Mouse (Mus musculus): ENCODE measurements around the gene Snx25. TPM values are rescaled to one million over a fixed set of nuclear protein-coding genes. Genes with fewer than 3 reads are reported as not detected.

Gene Snx25
- polyA plus RNA-seq, 1 experiment from 2014 or later, result 3.0 TPM

- ATAC-seq (ENCODE audit: low read depth), result no peak
- Histone ChIP-seq H3K36me3 (ENCODE audit: control insufficient read depth, insufficient read depth) (peaks cover 10% of the 10 kb centered on the region), H3K27ac (ENCODE audit: low read length) (no peak overlapping the region), H3K27me3 (ENCODE audit: control insufficient read depth, insufficient read depth, low read depth, low read length) (no peaks in the 10 kb centered on the region), H3K4me3 (ENCODE audit: low read depth, low read length) (no peak overlapping the region), H3K9ac (ENCODE audit: low read depth, low read length) (no peak overlapping the region), H3K4me1 (ENCODE audit: control insufficient read depth, low read depth, low read length) (peaks cover 2% of the 10 kb centered on the region; the same call in 1 of the 2 replicates), H3K9me3 (replicated peaks; ENCODE audit: control insufficient read depth, low read length) (no peaks in the 10 kb centered on the region), H3K4me2 (ENCODE audit: low read depth, low read length) (no peak overlapping the region)
- 72% methylated on average over 4 of the region's 4 CpGs for WGBS (ENCODE audit: insufficient replicate concordance)
Observed at GRCm38 (mm10) chr8:45990631-45991310, 161.2 kb downstream of the Snx25 start.

- 31% methylated on average over 2 of the region's 2 CpGs for WGBS (ENCODE audit: insufficient replicate concordance)
- no peaks in the 10 kb centered on the region for H3K27me3 ChIP-seq (ENCODE audit: control insufficient read depth, insufficient read depth, low read depth, low read length)
- H3K27ac ChIP-seq (ENCODE audit: low read length), result no peak overlapping the region
- no peak overlapping the region for H3K4me3 ChIP-seq (ENCODE audit: low read depth, low read length)
- peaks cover 10% of the 10 kb centered on the region for H3K36me3 ChIP-seq (ENCODE audit: control insufficient read depth, insufficient read depth)
- H3K9ac ChIP-seq (ENCODE audit: low read depth, low read length), result no peak overlapping the region
- no peak overlapping the region for H3K4me2 ChIP-seq (ENCODE audit: low read depth, low read length)
- ATAC-seq (ENCODE audit: low read depth), result peak; percentile 76
- no peaks in the 10 kb centered on the region for H3K9me3 ChIP-seq (replicated peaks; ENCODE audit: control insufficient read depth, low read length)
- H3K4me1 ChIP-seq (ENCODE audit: control insufficient read depth, low read depth, low read length), result peaks cover 2% of the 10 kb centered on the region; the same call in 1 of the 2 replicates
Observed at GRCm38 (mm10) chr8:45988189-45988588, 163.8 kb downstream of the Snx25 start.

- no peak for ATAC-seq (ENCODE audit: low read depth)
- Histone ChIP-seq H3K4me3 (ENCODE audit: low read depth, low read length) (no peak overlapping the region), H3K4me1 (ENCODE audit: control insufficient read depth, low read depth, low read length) (peaks cover 2% of the 10 kb centered on the region; the same call in 1 of the 2 replicates), H3K36me3 (ENCODE audit: control insufficient read depth, insufficient read depth) (peaks cover 11% of the 10 kb centered on the region), H3K4me2 (ENCODE audit: low read depth, low read length) (no peak overlapping the region), H3K9me3 (replicated peaks; ENCODE audit: control insufficient read depth, low read length) (no peaks in the 10 kb centered on the region), H3K27me3 (ENCODE audit: control insufficient read depth, insufficient read depth, low read depth, low read length) (no peaks in the 10 kb centered on the region), H3K9ac (ENCODE audit: low read depth, low read length) (no peak overlapping the region), H3K27ac (ENCODE audit: low read length) (no peak overlapping the region)
- WGBS (ENCODE audit: insufficient replicate concordance), result 71% methylated on average over 3 of the region's 3 CpGs
Observed at GRCm38 (mm10) chr8:45986665-45987064, 165.3 kb downstream of the Snx25 start.

Other genes with a start within 250 kb of the Snx25 start
- gene Ccdc110, start 217.5 kb downstream of the Snx25 start, polyA plus RNA-seq (2015; fragmentation: Nextera tagmentation; extraction: Ambion mirVana), result not detected in 2 replicates
- gene 1700029J07Rik, start 176.9 kb downstream of the Snx25 start, polyA plus RNA-seq (2015; fragmentation: Nextera tagmentation; extraction: Ambion mirVana), result 0.40 and 0.68 TPM in 2 replicates
- 32.9 and 33.7 TPM in 2 replicates for gene Ufsp2, start 176.6 kb downstream of the Snx25 start, polyA plus RNA-seq (2015; fragmentation: Nextera tagmentation; extraction: Ambion mirVana)
- 0.05 TPM in 1 of 2 replicates, not detected in the other for gene Lrp2bp, start 152.9 kb downstream of the Snx25 start, polyA plus RNA-seq (2015; fragmentation: Nextera tagmentation; extraction: Ambion mirVana)
- gene Ankrd37, start 146.5 kb downstream of the Snx25 start, polyA plus RNA-seq (2015; fragmentation: Nextera tagmentation; extraction: Ambion mirVana), result 6.1 and 7.8 TPM in 2 replicates
- 6.2 and 6.9 TPM in 2 replicates for gene Cfap97, start 388 bp downstream of the Snx25 start, polyA plus RNA-seq (2015; fragmentation: Nextera tagmentation; extraction: Ambion mirVana)
- gene Slc25a4, start 59.1 kb upstream of the Snx25 start, polyA plus RNA-seq (2015; fragmentation: Nextera tagmentation; extraction: Ambion mirVana), result 87.9 and 92.4 TPM in 2 replicates
- not detected in 2 replicates for gene Helt, start 142.5 kb upstream of the Snx25 start, polyA plus RNA-seq (2015; fragmentation: Nextera tagmentation; extraction: Ambion mirVana)